ENCODE assay signal across 22 mouse cellular contexts in the genomic region with DNA sequence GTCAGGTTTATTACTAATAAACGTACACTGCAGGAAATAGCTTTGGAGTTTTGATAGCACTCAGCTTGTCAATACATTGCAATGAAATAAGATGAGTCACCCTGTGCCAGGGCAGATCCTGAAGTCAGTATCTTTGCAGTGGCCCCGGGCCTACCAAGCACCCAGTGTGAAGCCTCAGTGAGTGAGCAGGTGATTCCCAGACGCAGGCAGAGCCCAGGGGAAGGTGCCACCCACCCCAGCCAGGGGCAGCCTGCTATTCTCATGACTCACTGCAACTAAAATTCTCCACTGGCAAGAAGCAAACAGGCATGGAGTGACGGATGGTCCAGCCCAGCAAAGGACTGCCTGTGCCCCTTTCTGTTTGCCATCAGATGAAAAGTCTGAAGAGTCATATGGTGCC.
DNase-seq lines count a peak whose midpoint lies in the region; ATAC-seq lines count a peak whose summit lies in the region.
"Had no signal": no experiment of that assay in that cellular context is flagged by ENCODE, and none has a peak within 500 bp of the region (broad histone marks: within the 10 kb centered on the region; RNA-seq: fewer than 3 reads in every experiment).

No protein-coding gene starts in this region.

- DNase-seq in heart, adult 11 months, result peak; percentile 90
- no peak for DNase-seq in heart, adult 9 months (ENCODE audit: low spot score in 2 of 2)
- DNase-seq in urinary bladder, postnatal 14 days (ENCODE audit: low spot score), result peak; percentile 16
- DNase-seq in urinary bladder, postnatal 36 days (ENCODE audit: low spot score in 2 of 2), result no peak
- DNase-seq in right cerebral cortex, postnatal 14 days, result no peak
- DNase-seq in frontal cortex, postnatal 36 days (ENCODE audit: low spot score in 2 of 2), result no peak
- DNase-seq: B cell, adult 2 months; cerebellum, adult 18-20 months; cerebellum, postnatal 14 days; forebrain, postnatal 0 days; gastrocnemius, postnatal 25 days; heart, adult 2 months; kidney, postnatal 10 days; thymus, adult 18-20 months; thymus, postnatal 36 days had no signal

- no peaks in the 10 kb centered on the region for H3K36me3 ChIP-seq in intestine, embryonic 15.5 days
- H3K36me3 ChIP-seq: G1E; hindbrain, embryonic 12.5 days; midbrain, embryonic 10.5 days had no signal

- H3K9ac ChIP-seq in intestine, embryonic 15.5 days, result no peak overlapping the region
- H3K9ac ChIP-seq: forebrain, postnatal 0 days; hindbrain, embryonic 12.5 days had no signal

- no peak overlapping the region for H3K4me2 ChIP-seq in intestine, embryonic 15.5 days (replicated peaks)
- H3K4me2 ChIP-seq: hindbrain, embryonic 12.5 days had no signal

- H3K9me3 ChIP-seq in intestine, embryonic 15.5 days, result no peaks in the 10 kb centered on the region
- H3K9me3 ChIP-seq: hindbrain, embryonic 12.5 days; midbrain, embryonic 10.5 days had no signal

- ATAC-seq in intestine, embryonic 15.5 days, result peak; percentile 45
- ATAC-seq: forebrain, postnatal 0 days; lung, postnatal 0 days had no signal

- WGBS in intestine, embryonic 15.5 days, result 65% methylated on average over 4 of the region's 4 CpGs

- H3K4me3 ChIP-seq in intestine, embryonic 15.5 days (replicated peaks), result no peak overlapping the region
- H3K4me3 ChIP-seq: heart, adult 2 months; hindbrain, embryonic 12.5 days; left cerebral cortex, adult 2 months; midbrain, embryonic 10.5 days had no signal

- H3K27me3 ChIP-seq in intestine, embryonic 15.5 days (replicated peaks), result no peaks in the 10 kb centered on the region
- H3K27me3 ChIP-seq: CH12.LX; hindbrain, embryonic 12.5 days had no signal

- H3K27ac ChIP-seq in intestine, embryonic 15.5 days, result 0 out of 2 replicates have a peak overlapping the region, but pooled peaks have one; percentile 9
- H3K27ac ChIP-seq: heart, adult 2 months; hindbrain, embryonic 12.5 days; left cerebral cortex, adult 2 months; midbrain, embryonic 10.5 days had no signal

- H3K4me1 ChIP-seq in intestine, embryonic 15.5 days (replicated peaks), result peaks cover 4% of the 10 kb centered on the region; the same call in 1 of the 2 replicates
- H3K4me1 ChIP-seq: hindbrain, embryonic 12.5 days; midbrain, embryonic 10.5 days had no signal

Comparison
In these comparisons a context has a peak if more than half of its experiments do, and no peak if none do; other contexts are left out.
1. DNase-seq: peak in heart, adult 11 months (single experiment) and urinary bladder, postnatal 14 days (single experiment); none in heart, adult 9 months (0 of 2), urinary bladder, postnatal 36 days (0 of 2), right cerebral cortex, postnatal 14 days (single experiment) and frontal cortex, postnatal 36 days (0 of 2).